Mouse (Mus musculus) lung, embryonic 14.5 days (tissue): Measurements from ENCODE around the gene Acot1. TPM values are rescaled to one million over a fixed set of nuclear protein-coding genes. Genes with fewer than 3 reads are reported as not detected.
"Not testable (repeated sequence)": the region's sequence is repeated elsewhere in the genome, so short reads cannot be mapped to it uniquely, and the experiment has no call there.

ENCODE experiments used
- ATAC-seq: fragments of 200-750 bp; cut with Nextera tagmentation; 2 replicates; pipeline ENCODE4 v1.8.0; 2017; ENCODE audit warnings: mild to moderate bottlenecking, moderate TSS enrichment, moderate library complexity; ENCODE audit not compliant: insufficient read depth
- DNase-seq: peaks from one replicate; pipeline ENCODE4 v3.0.0-alpha.2; 2015
- H3K27ac ChIP-seq: fragments of 300-500 bp; sonication (generic); 2 replicates; pipeline ENCODE4 v1.5.1; 2014; ENCODE audit warnings: low read depth, mild to moderate bottlenecking, moderate library complexity
- H3K27me3 ChIP-seq: fragments of 300-500 bp; sonication (generic); 2 replicates; pipeline ENCODE4 v1.6.1; 2014; ENCODE audit warnings: low read length, control low read depth; ENCODE audit not compliant: insufficient read depth
- H3K36me3 ChIP-seq: fragments of 300-500 bp; sonication (generic); 2 replicates; pipeline ENCODE4 v1.6.1; 2014; ENCODE audit warnings: control low read depth; ENCODE audit not compliant: insufficient read depth
- H3K4me1 ChIP-seq: fragments of 300-500 bp; sonication (generic); 2 replicates; pipeline ENCODE4 v1.6.1; 2014; ENCODE audit warnings: antibody characterized with exemption, control low read depth; ENCODE audit not compliant: insufficient read depth
- H3K4me2 ChIP-seq: fragments of 300-500 bp; sonication (generic); 2 replicates; pipeline ENCODE4 v1.6.1; 2014; ENCODE audit warnings: mild to moderate bottlenecking
- H3K4me3 ChIP-seq: fragments of 300-500 bp; sonication (generic); 2 replicates; pipeline ENCODE4 v1.5.1; 2014; ENCODE audit warnings: low read depth, low read length
- H3K9ac ChIP-seq: fragments of 300-500 bp; sonication (generic); 2 replicates; pipeline ENCODE4 v1.6.1; 2014
- H3K9me3 ChIP-seq: fragments of 300-500 bp; sonication (generic); 2 replicates; pipeline ENCODE4 v1.6.1; 2016; ENCODE audit warnings: low read depth, low read length, control low read depth
- CTCF ChIP-seq: IDR thresholded peaks from 2 replicates; pipeline ENCODE4 v1.5.1; 2016; ENCODE audit warnings: antibody characterized with exemption, low read depth
- WGBS: fragments of 180-500 bp; shearing (Covaris S2); extraction: QIAGEN DNeasy Blood & Tissue Kit; methylation state at CpG from one replicate; pipeline ENCODE4 v1.1.7; 2014; 5-methylcytosine and 5-hydroxymethylcytosine counted together
- polyA plus RNA-seq: library from polyadenylated mRNA; unstranded; fragments of >200 nt; fragmentation: Nextera tagmentation; extraction: Ambion mirVana; gene quantifications from 2 replicates; pipeline ENCODE4 v1.2.1, GENCODE M21; 2014

Acot1 gene
- polyA plus RNA-seq, 1 experiment from 2014 or later = 92.9 TPM

GRCm38 (mm10) chr12:83987583-83988441 lies 21.5 kb upstream of the Acot1 start, which contains the start of gene Acot2:
Gene Acot2 (plus strand): TSS chr12:83987861.
- under 1% methylated on average over 70 of the region's 80 CpGs for WGBS
- ATAC-seq = peak; percentile 91
- H3K4me3 ChIP-seq = peak within 1 kb of the TSS; percentile 64

GRCm38 (mm10) chr12:83988483-83988882 lies 20.8 kb upstream of the Acot1 start:
- WGBS = 55% methylated on average over 4 of the region's 4 CpGs
- no peaks in the 10 kb centered on the region for H3K27me3 ChIP-seq
- peak overlapping the region; percentile 77 for H3K9ac ChIP-seq
- no peak for DNase-seq
- H3K4me1 ChIP-seq = peaks cover 8% of the 10 kb centered on the region
- no peak for TF ChIP-seq CTCF
- peak overlapping the region; percentile 97 for H3K27ac ChIP-seq
- H3K4me3 ChIP-seq = peak overlapping the region; percentile 64
- peaks cover 7% of the 10 kb centered on the region for H3K36me3 ChIP-seq
- no peaks in the 10 kb centered on the region for H3K9me3 ChIP-seq
- peak overlapping the region; percentile 56 for H3K4me2 ChIP-seq
- ATAC-seq = peak; percentile 18; the same call in 1 of the 2 replicates

More at GRCm38 (mm10) chr12:83987583-83988441, 21.5 kb upstream of the Acot1 start, which contains the start of gene Acot2:
- H3K27me3 ChIP-seq = no peaks in the 10 kb centered on the region
- DNase-seq = peak; percentile 93
- peak within 1 kb of the TSS; percentile 97 for H3K27ac ChIP-seq
- peaks cover 3% of the 10 kb centered on the region; the same call in 1 of the 2 replicates for H3K36me3 ChIP-seq
- no peaks in the 10 kb centered on the region for H3K9me3 ChIP-seq
- peak within 1 kb of the TSS; percentile 77 for H3K9ac ChIP-seq
- peak; percentile 82 for TF ChIP-seq CTCF
- H3K4me2 ChIP-seq = peak within 1 kb of the TSS; percentile 56
- H3K4me1 ChIP-seq = peaks cover 8% of the 10 kb centered on the region

DNA sequence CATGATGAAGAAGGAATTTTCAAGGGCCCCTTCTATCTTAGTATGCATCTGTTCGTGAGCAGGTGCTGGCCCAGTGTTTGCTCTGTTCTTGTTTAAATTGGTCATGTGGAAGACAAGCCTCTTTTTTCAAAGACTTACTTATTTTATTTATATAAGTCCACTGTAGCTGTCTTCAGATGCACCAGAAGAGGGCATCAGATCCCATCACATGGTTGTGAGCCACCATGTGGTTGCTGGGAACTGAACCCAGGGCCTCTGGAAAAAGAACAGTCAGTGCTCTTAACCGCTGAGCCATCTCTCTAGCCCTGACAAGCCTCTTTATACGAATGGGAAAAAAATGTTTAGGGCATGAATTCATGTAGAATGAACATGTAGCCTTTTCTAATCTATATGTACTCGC lies 19.9 kb upstream of the Acot1 start:
- TF ChIP-seq CTCF = no peak
- Histone ChIP-seq H3K4me3 (peak overlapping the region; percentile 64; the same call in 1 of the 2 replicates), H3K4me1 (peaks cover 8% of the 10 kb centered on the region), H3K9me3 (no peaks in the 10 kb centered on the region), H3K9ac (no peak overlapping the region), H3K27me3 (no peaks in the 10 kb centered on the region), H3K36me3 (peaks cover 9% of the 10 kb centered on the region), H3K4me2 (peak overlapping the region; percentile 56; the same call in 1 of the 2 replicates), H3K27ac (no peak overlapping the region)
- 88% methylated on average over 4 of the region's 4 CpGs for WGBS
- no peak for DNase-seq
- no peak for ATAC-seq

GRCm38 (mm10) chr12:83997221-83997620 lies 12.1 kb upstream of the Acot1 start:
- H3K27me3 ChIP-seq = no peaks in the 10 kb centered on the region
- DNase-seq (no peak), ATAC-seq (no peak)
- H3K27ac ChIP-seq = no peak overlapping the region
- no peak overlapping the region for H3K9ac ChIP-seq
- no peak overlapping the region for H3K4me2 ChIP-seq
- H3K9me3 ChIP-seq = peaks cover 6% of the 10 kb centered on the region; the same call in 1 of the 2 replicates
- 45% methylated on average over 2 of the region's 2 CpGs for WGBS
- H3K4me1 ChIP-seq = no peaks in the 10 kb centered on the region
- peaks cover 6% of the 10 kb centered on the region for H3K36me3 ChIP-seq
- TF ChIP-seq CTCF = no peak
- H3K4me3 ChIP-seq = no peak overlapping the region

- no peak overlapping the region for H3K4me2 ChIP-seq
- DNase-seq (no peak), ATAC-seq (no peak)
- 35% methylated on average over 11 of the region's 11 CpGs for WGBS
- H3K9me3 ChIP-seq = peaks cover 6% of the 10 kb centered on the region; the same call in 1 of the 2 replicates
- H3K27me3 ChIP-seq = no peaks in the 10 kb centered on the region
- TF ChIP-seq CTCF = no peak
- H3K4me1 ChIP-seq = no peaks in the 10 kb centered on the region
- H3K36me3 ChIP-seq = peaks cover 1% of the 10 kb centered on the region
- H3K9ac ChIP-seq = no peak overlapping the region
- H3K4me3 ChIP-seq = no peak overlapping the region
- no peak overlapping the region for H3K27ac ChIP-seq
Observed at GRCm38 (mm10) chr12:83998341-83999107, 10.8 kb upstream of the Acot1 start.

GRCm38 (mm10) chr12:83999237-83999636 lies 10.1 kb upstream of the Acot1 start:
- ATAC-seq (peak; percentile 60), DNase-seq (peak; percentile 75)
- not testable (repeated sequence) for H3K9ac ChIP-seq, H3K36me3 ChIP-seq, H3K27ac ChIP-seq, H3K4me1 ChIP-seq, H3K9me3 ChIP-seq, H3K27me3 ChIP-seq, H3K4me3 ChIP-seq, H3K4me2 ChIP-seq
- 36% methylated on average over 8 of the region's 8 CpGs for WGBS

DNA sequence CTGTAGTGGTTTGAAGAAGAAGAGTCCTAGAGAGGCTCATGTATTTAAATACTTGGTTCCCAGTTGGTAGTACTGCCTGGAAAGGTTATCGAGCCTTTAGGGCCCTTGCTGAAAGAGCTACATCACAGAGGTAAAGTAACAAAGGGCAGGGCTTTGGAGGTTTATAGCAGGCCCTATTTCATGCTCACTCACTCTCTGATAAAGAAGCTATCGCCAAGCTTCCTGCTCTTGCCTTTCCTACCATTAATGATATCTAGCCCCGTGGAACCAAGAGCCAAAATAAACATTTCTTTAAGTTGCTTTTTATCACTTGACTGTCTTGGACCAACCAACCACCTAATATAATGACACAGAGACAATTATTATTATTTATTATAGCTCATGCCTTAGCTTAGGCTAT lies 8.9 kb upstream of the Acot1 start:
- WGBS = 41% methylated on average over 3 of the region's 3 CpGs
- Histone ChIP-seq H3K27ac (no peak overlapping the region), H3K9me3 (peaks cover 6% of the 10 kb centered on the region; the same call in 1 of the 2 replicates), H3K9ac (no peak overlapping the region), H3K36me3 (no peaks in the 10 kb centered on the region), H3K4me3 (no peak overlapping the region), H3K27me3 (no peaks in the 10 kb centered on the region), H3K4me2 (no peak overlapping the region), H3K4me1 (no peaks in the 10 kb centered on the region)
- no peak for ATAC-seq
- TF ChIP-seq CTCF = no peak
- DNase-seq = no peak
